Mouse (Mus musculus) lung, postnatal 10 days (tissue): ENCODE data around the gene Gm48552.

Source experiments
- DNase-seq: peaks from one replicate; pipeline ENCODE4 v3.0.0; 2021

Gene Gm48552

GRCm38 (mm10) chr10:81389373-81389772 is 568 bp downstream of the Gm48552 start:
- peak; percentile 67 for DNase-seq

GRCm38 (mm10) chr10:81389801-81390677 is 1.2 kb downstream of the Gm48552 start:
- peak; percentile 88 for DNase-seq

GRCm38 (mm10) chr10:81390678-81390965 is 1.8 kb downstream of the Gm48552 start:
- no peak for DNase-seq

GRCm38 (mm10) chr10:81392270-81392669 is 3.5 kb downstream of the Gm48552 start:
- DNase-seq: no peak

- no peak for DNase-seq
These were observed 4.0 kb downstream of the Gm48552 start, which contains the start of gene Smim24 for GRCm38 (mm10) chr10:81392781-81393185. Smim24 (plus strand) TSS chr10:81393051.

- DNase-seq: peak; percentile 68
These were observed 4.8 kb downstream of the Gm48552 start for GRCm38 (mm10) chr10:81393456-81394063.

GRCm38 (mm10) chr10:81395127-81395526 is 6.3 kb downstream of the Gm48552 start:
- DNase-seq: peak; percentile 85

GRCm38 (mm10) chr10:81395865-81396264 is 7.1 kb downstream of the Gm48552 start:
- no peak for DNase-seq

- no peak for DNase-seq
These were observed 7.9 kb downstream of the Gm48552 start for GRCm38 (mm10) chr10:81396749-81397148.

- no peak for DNase-seq
These were observed 10.5 kb downstream of the Gm48552 start for GRCm38 (mm10) chr10:81399296-81399695.

- no peak for DNase-seq
These were observed 11.0 kb downstream of the Gm48552 start for GRCm38 (mm10) chr10:81399798-81400308.

GRCm38 (mm10) chr10:81400371-81401204 is 11.8 kb downstream of the Gm48552 start:
- no peak for DNase-seq

- no peak for DNase-seq
These were observed 12.4 kb downstream of the Gm48552 start for GRCm38 (mm10) chr10:81401205-81401520.

- peak; percentile 93 for DNase-seq
These were observed 12.9 kb downstream of the Gm48552 start for GRCm38 (mm10) chr10:81401521-81402226.

- peak; percentile 16 for DNase-seq
These were observed 13.5 kb downstream of the Gm48552 start for GRCm38 (mm10) chr10:81402227-81402765.

GRCm38 (mm10) chr10:81403511-81403910 is 14.7 kb downstream of the Gm48552 start:
- DNase-seq: no peak

- DNase-seq: peak; percentile 40
These were observed 15.3 kb downstream of the Gm48552 start for GRCm38 (mm10) chr10:81404082-81404481.

GRCm38 (mm10) chr10:81404720-81405119 is 15.9 kb downstream of the Gm48552 start:
- DNase-seq: peak; percentile 70

- DNase-seq: peak; percentile 77
These were observed 16.9 kb downstream of the Gm48552 start for GRCm38 (mm10) chr10:81405588-81406201.

GRCm38 (mm10) chr10:81406504-81407440 is 18.0 kb downstream of the Gm48552 start:
- peak; percentile 28 for DNase-seq
